Mouse (Mus musculus): ENCODE measurements around the gene Nudcd3. TPM values are rescaled to one million over a fixed set of nuclear protein-coding genes. Genes with fewer than 3 reads are reported as not detected.
A peak's percentile ranks its signal among the peaks of the same experiment; 100 is the strongest.

Gene Nudcd3
- total RNA-seq, 1 experiment = 59.3 TPM

GRCm38 (mm10) chr11:6064215-6065045, 135.8 kb downstream of the Nudcd3 start:
- in situ Hi-C loops (cut with MboI; ENCODE audit: low sequenced_read_pairs in 2 of 2, unreplicated experiment in 2 of 2) = no loop called here
- peaks cover 6 to 33% of the 10 kb centered on the region in 2 experiments; a peak in 2 of 4 replicates for H3K4me1 ChIP-seq (ENCODE audit: control insufficient read depth in 2 of 2, insufficient read depth in 2 of 2, low read length in 2 of 2, poor library complexity in 1 of 2)
- TF ChIP-seq ZNF384 (IDR thresholded peaks at IDR 0.05; ENCODE audit: low read depth, low read length) = peak; percentile 85
- no peak for TF ChIP-seq MAFK (IDR thresholded peaks at IDR 0.05; ENCODE audit: insufficient read depth, low read depth, low read length)
- TF ChIP-seq ZC3H11A (IDR thresholded peaks at IDR 0.05; ENCODE audit: borderline replicate concordance, low read depth, low read length) = no peak
- H3K9ac ChIP-seq (ENCODE audit: insufficient read depth, low read depth, low read length, poor library complexity, severe bottlenecking) = peak overlapping the region; percentile 80
- no peaks in the 10 kb centered on the region for H3K9me3 ChIP-seq (ENCODE audit: control insufficient read depth, insufficient read depth, low read depth, low read length)
- H3K27ac ChIP-seq (ENCODE audit: insufficient read depth, low read depth, low read length, poor library complexity, severe bottlenecking) = no peak overlapping the region
- H3K36me3 ChIP-seq (ENCODE audit: control insufficient read depth, insufficient read depth, low read length, poor library complexity, severe bottlenecking) = no peaks in the 10 kb centered on the region
- H3K4me3 ChIP-seq (ENCODE audit: insufficient read depth in 1 of 2, low read depth in 1 of 2, low read length in 2 of 2, poor library complexity in 1 of 2, severe bottlenecking in 1 of 2) = peak overlapping the region; percentile 88 to 90
- no peak for DNase-seq (ENCODE audit: low read depth, low spot score)

GRCm38 (mm10) chr11:6063501-6064214, 136.6 kb downstream of the Nudcd3 start:
- no peaks in the 10 kb centered on the region for H3K9me3 ChIP-seq (ENCODE audit: control insufficient read depth, insufficient read depth, low read depth, low read length)
- no peak overlapping the region for H3K27ac ChIP-seq (ENCODE audit: insufficient read depth, low read depth, low read length, poor library complexity, severe bottlenecking)
- no peak overlapping the region for H3K9ac ChIP-seq (ENCODE audit: insufficient read depth, low read depth, low read length, poor library complexity, severe bottlenecking)
- peak overlapping the region in 1 of 2 experiments; percentile 90; a peak in 1 of 4 replicates for H3K4me3 ChIP-seq (ENCODE audit: insufficient read depth in 1 of 2, low read depth in 1 of 2, low read length in 2 of 2, poor library complexity in 1 of 2, severe bottlenecking in 1 of 2)
- H3K36me3 ChIP-seq (ENCODE audit: control insufficient read depth, insufficient read depth, low read length, poor library complexity, severe bottlenecking) = no peaks in the 10 kb centered on the region
- H3K4me1 ChIP-seq (ENCODE audit: control insufficient read depth in 2 of 2, insufficient read depth in 2 of 2, low read length in 2 of 2, poor library complexity in 1 of 2) = peaks cover 6 to 28% of the 10 kb centered on the region in 2 experiments; a peak in 2 of 4 replicates
- in situ Hi-C loops (cut with MboI; ENCODE audit: low sequenced_read_pairs in 2 of 2, unreplicated experiment in 2 of 2) = no loop called here
- DNase-seq (ENCODE audit: low read depth, low spot score) = no peak
- TF ChIP-seq MAFK (IDR thresholded peaks at IDR 0.05; ENCODE audit: insufficient read depth, low read depth, low read length) = no peak
- TF ChIP-seq ZC3H11A (IDR thresholded peaks at IDR 0.05; ENCODE audit: borderline replicate concordance, low read depth, low read length) = no peak
- no peak for TF ChIP-seq ZNF384 (IDR thresholded peaks at IDR 0.05; ENCODE audit: low read depth, low read length)
- TF ChIP-seq HCFC1 (IDR thresholded peaks at IDR 0.05; ENCODE audit: borderline replicate concordance, insufficient read depth, low read length) = no peak
- TF ChIP-seq CHD2 (IDR thresholded peaks at IDR 0.05; ENCODE audit: low read depth, low read length) = no peak

- H3K9me3 ChIP-seq (ENCODE audit: control insufficient read depth, insufficient read depth, low read depth, low read length) = no peaks in the 10 kb centered on the region
- peaks cover 6 to 27% of the 10 kb centered on the region in 2 experiments; a peak in 2 of 4 replicates for H3K4me1 ChIP-seq (ENCODE audit: control insufficient read depth in 2 of 2, insufficient read depth in 2 of 2, low read length in 2 of 2, poor library complexity in 1 of 2)
- H3K4me3 ChIP-seq (ENCODE audit: insufficient read depth in 1 of 2, low read depth in 1 of 2, low read length in 2 of 2, poor library complexity in 1 of 2, severe bottlenecking in 1 of 2) = no peak overlapping the region
- in situ Hi-C loops (cut with MboI; ENCODE audit: low sequenced_read_pairs in 2 of 2, unreplicated experiment in 2 of 2) = no loop called here
- H3K27ac ChIP-seq (ENCODE audit: insufficient read depth, low read depth, low read length, poor library complexity, severe bottlenecking) = no peak overlapping the region
- H3K36me3 ChIP-seq (ENCODE audit: control insufficient read depth, insufficient read depth, low read length, poor library complexity, severe bottlenecking) = no peaks in the 10 kb centered on the region
- TF ChIP-seq MAFK (IDR thresholded peaks at IDR 0.05; ENCODE audit: insufficient read depth, low read depth, low read length) = no peak
- TF ChIP-seq ZC3H11A (IDR thresholded peaks at IDR 0.05; ENCODE audit: borderline replicate concordance, low read depth, low read length) = no peak
- no peak for TF ChIP-seq HCFC1 (IDR thresholded peaks at IDR 0.05; ENCODE audit: borderline replicate concordance, insufficient read depth, low read length)
- no peak for TF ChIP-seq CHD2 (IDR thresholded peaks at IDR 0.05; ENCODE audit: low read depth, low read length)
- no peak for TF ChIP-seq ZNF384 (IDR thresholded peaks at IDR 0.05; ENCODE audit: low read depth, low read length)
- DNase-seq (ENCODE audit: low read depth, low spot score) = no peak
- H3K9ac ChIP-seq (ENCODE audit: insufficient read depth, low read depth, low read length, poor library complexity, severe bottlenecking) = no peak overlapping the region
Measured at GRCm38 (mm10) chr11:6063065-6063464, 137.2 kb downstream of the Nudcd3 start.

- no peak for TF ChIP-seq CHD2 (IDR thresholded peaks at IDR 0.05; ENCODE audit: low read depth, low read length)
- TF ChIP-seq ZNF384 (IDR thresholded peaks at IDR 0.05; ENCODE audit: low read depth, low read length) = no peak
- TF ChIP-seq MAFK (IDR thresholded peaks at IDR 0.05; ENCODE audit: insufficient read depth, low read depth, low read length) = no peak
- in situ Hi-C loops (cut with MboI; ENCODE audit: low sequenced_read_pairs in 2 of 2, unreplicated experiment in 2 of 2) = no loop called here
Measured at GRCm38 (mm10) chr11:6062329-6062728, 137.9 kb downstream of the Nudcd3 start.

More at GRCm38 (mm10) chr11:6062329-6062728, 137.9 kb downstream of the Nudcd3 start:
- Histone ChIP-seq H3K9ac (ENCODE audit: insufficient read depth, low read depth, low read length, poor library complexity, severe bottlenecking) (no peak overlapping the region), H3K27ac (ENCODE audit: insufficient read depth, low read depth, low read length, poor library complexity, severe bottlenecking) (peak overlapping the region; percentile 32; the same call in 1 of the 2 replicates), H3K4me3 (ENCODE audit: insufficient read depth in 1 of 2, low read depth in 1 of 2, low read length in 2 of 2, poor library complexity in 1 of 2, severe bottlenecking in 1 of 2) (no peak overlapping the region), H3K4me1 (ENCODE audit: control insufficient read depth in 2 of 2, insufficient read depth in 2 of 2, low read length in 2 of 2, poor library complexity in 1 of 2) (peaks cover 3 to 25% of the 10 kb centered on the region in 2 experiments; a peak in 2 of 4 replicates), H3K9me3 (ENCODE audit: control insufficient read depth, insufficient read depth, low read depth, low read length) (no peaks in the 10 kb centered on the region), H3K36me3 (ENCODE audit: control insufficient read depth, insufficient read depth, low read length, poor library complexity, severe bottlenecking) (no peaks in the 10 kb centered on the region)
- DNase-seq (ENCODE audit: low read depth, low spot score) = no peak
